8 mouse cellular contexts compared by ENCODE assay signal in genomic region chr7:141561682-141562391, GRCm38 (mm10). TPM values are rescaled to one million over a fixed set of nuclear protein-coding genes. Genes with fewer than 3 reads are reported as not detected.
DNase-seq lines count a peak whose midpoint lies in the region; ATAC-seq and TF ChIP-seq lines count a peak whose summit lies in the region.

Gene Ap2a2 (plus strand): TSS chr7:141562173.

- peak within 1 kb of the TSS; percentile 89 for H3K4me2 ChIP-seq in lung, embryonic 16.5 days (ENCODE audit: low read depth, low read length)

- H3K79me2 ChIP-seq in MEL (ENCODE audit: control insufficient read depth, insufficient read depth, low read length, poor library complexity) = peaks cover 35% of the 10 kb centered on the region

- no peak for TF ChIP-seq RAD21 in MEL (IDR thresholded peaks at IDR 0.05; ENCODE audit: low read depth, low read length)

- peak within 1 kb of the TSS; percentile 95 for H3K9ac ChIP-seq in MEL (ENCODE audit: control insufficient read depth, low read depth, low read length, poor library complexity, severe bottlenecking)
- H3K9ac ChIP-seq in lung, embryonic 16.5 days (ENCODE audit: low read length) = peak within 1 kb of the TSS; percentile 100

- H3K27me3 ChIP-seq in MEL (ENCODE audit: control insufficient read depth in 1 of 2, insufficient read depth in 2 of 2, low read length in 2 of 2) = no peaks in the 10 kb centered on the region
- H3K27me3 ChIP-seq in cerebellum, adult 2 months (ENCODE audit: control insufficient read depth, insufficient read depth, low read length) = no peaks in the 10 kb centered on the region
- no peaks in the 10 kb centered on the region for H3K27me3 ChIP-seq in lung, embryonic 16.5 days (ENCODE audit: control insufficient read depth, insufficient read depth, low read depth, low read length)

- peak; percentile 97 for DNase-seq in MEL (ENCODE audit: low read depth, low spot score)
- peak; percentile 90 to 93 for DNase-seq in cerebellum, adult 2 months
- peak; percentile 94 for DNase-seq in forelimb bud, embryonic 11.5 days (ENCODE audit: low read depth, low spot score)
- peak; percentile 62 for DNase-seq in layer of hippocampus, adult 9-10 months (ENCODE audit: low spot score)
- peak; percentile 66 for DNase-seq in ovary, postnatal 10 days (ENCODE audit: low spot score)
- peak; percentile 77 to 88 for DNase-seq in thymus, postnatal 10 days (ENCODE audit: low spot score in 2 of 2)

- peak within 1 kb of the TSS; percentile 89 to 94 for H3K4me3 ChIP-seq in MEL (ENCODE audit: control insufficient read depth in 1 of 2, insufficient read depth in 1 of 2, low read depth in 2 of 2, low read length in 2 of 2)
- peak within 1 kb of the TSS; percentile 81 for H3K4me3 ChIP-seq in cerebellum, adult 2 months (replicated peaks; ENCODE audit: insufficient read depth, low read depth, low read length)
- H3K4me3 ChIP-seq in lung, embryonic 16.5 days (ENCODE audit: low read length) = peak within 1 kb of the TSS; percentile 99

- H3K36me3 ChIP-seq in MEL (ENCODE audit: control insufficient read depth in 1 of 2, insufficient read depth in 2 of 2, low read length in 2 of 2) = peaks cover 0 to 35% of the 10 kb centered on the region in 2 experiments; a peak in 3 of 4 replicates
- H3K36me3 ChIP-seq in lung, embryonic 16.5 days (ENCODE audit: control insufficient read depth, insufficient read depth, low read length) = 0 out of 2 replicates have a peak, but pooled peaks cover 2% of the 10 kb centered on the region

- peak within 1 kb of the TSS; percentile 88 for H3K27ac ChIP-seq in MEL (ENCODE audit: control insufficient read depth, low read depth, low read length)
- peak within 1 kb of the TSS; percentile 70 for H3K27ac ChIP-seq in cerebellum, adult 2 months (ENCODE audit: insufficient read depth, low read length)
- peak within 1 kb of the TSS; percentile 77 for H3K27ac ChIP-seq in lung, embryonic 16.5 days (ENCODE audit: low read length)

- WGBS in cerebellum, adult 2 months = 1% methylated on average over 70 of the region's 72 CpGs
- WGBS in lung, embryonic 16.5 days = under 1% methylated on average over 72 of the region's 72 CpGs

- H3K9me3 ChIP-seq in MEL (replicated peaks; ENCODE audit: insufficient read depth, low read length) = no peaks in the 10 kb centered on the region
- H3K9me3 ChIP-seq in lung, embryonic 16.5 days (ENCODE audit: control insufficient read depth, low read length) = no peaks in the 10 kb centered on the region

- TF ChIP-seq POLR2A in MEL (IDR thresholded peaks at IDR 0.05; ENCODE audit: control insufficient read depth in 1 of 2, insufficient read depth in 1 of 2, low read depth in 1 of 2, low read length in 2 of 2, poor library complexity in 1 of 2) = peak; percentile 82 to 93
- TF ChIP-seq POLR2A in cerebellum, adult 2 months (IDR thresholded peaks at IDR 0.05; ENCODE audit: borderline replicate concordance, insufficient read depth, low read length) = peak; percentile 75

- no peak for TF ChIP-seq EP300 in MEL (IDR thresholded peaks at IDR 0.05; ENCODE audit: low read depth in 1 of 2, low read length in 2 of 2)

- no peak for TF ChIP-seq CTCF in MEL (IDR thresholded peaks at IDR 0.05 in 2 of 3, conservative IDR thresholded peaks at IDR 0.05 in 1 of 3; ENCODE audit: control insufficient read depth in 1 of 3, insufficient read depth in 1 of 3, low read depth in 2 of 3, low read length in 3 of 3, poor library complexity in 1 of 3, severe bottlenecking in 1 of 3)
- TF ChIP-seq CTCF in cerebellum, adult 2 months (IDR thresholded peaks at IDR 0.05; ENCODE audit: borderline replicate concordance, insufficient read depth, low read depth, low read length) = no peak

- H3K4me1 ChIP-seq in MEL (ENCODE audit: control insufficient read depth in 1 of 2, insufficient read depth in 2 of 2, low read length in 2 of 2) = peaks cover 20 to 35% of the 10 kb centered on the region in 2 experiments
- H3K4me1 ChIP-seq in cerebellum, adult 2 months (ENCODE audit: control insufficient read depth, insufficient read depth, low read length) = peaks cover 18% of the 10 kb centered on the region
- H3K4me1 ChIP-seq in lung, embryonic 16.5 days (replicated peaks; ENCODE audit: control insufficient read depth, insufficient read depth, low read length) = peaks cover 22% of the 10 kb centered on the region

- peak; percentile 69 to 74 for ATAC-seq in hematopoietic stem cell, adult 5-6 weeks (replicated peaks in 1 of 2; ENCODE audit: insufficient read depth in 1 of 2, low FRiP score in 2 of 2, low TSS enrichment in 1 of 2, low read depth in 1 of 2, poor library complexity in 2 of 2, severe bottlenecking in 2 of 2)
- ATAC-seq in lung, embryonic 16.5 days (ENCODE audit: low read depth) = peak; percentile 97

TF ChIP-seq in MEL, 35 proteins besides CTCF, POLR2A, EP300 and RAD21:
- TF ChIP-seq POLR2AphosphoS2 (IDR thresholded peaks at IDR 0.05; ENCODE audit: low read length) (peak; percentile 68; the same call in 1 of the 2 replicates), MXI1 (IDR thresholded peaks at IDR 0.05; ENCODE audit: low read depth, low read length) (peak; percentile 54; the same call in 1 of the 2 replicates), E2F4 (IDR thresholded peaks at IDR 0.05; ENCODE audit: borderline replicate concordance, low read depth, low read length) (no peak), SIN3A (IDR thresholded peaks at IDR 0.05; ENCODE audit: low read length) (peak; percentile 46), ZMIZ1 (IDR thresholded peaks at IDR 0.05; ENCODE audit: low read depth, low read length) (peak; percentile 69), ETS1 (IDR thresholded peaks at IDR 0.05; ENCODE audit: low read depth, low read length) (no peak), TBP (IDR thresholded peaks at IDR 0.05; ENCODE audit: low read depth, low read length) (peak; percentile 68; the same call in 1 of the 2 replicates), NELFE (IDR thresholded peaks at IDR 0.05; ENCODE audit: low read depth, low read length) (peak; percentile 95), TAL1 (IDR thresholded peaks at IDR 0.05; ENCODE audit: low read length) (no peak), NRF1 (IDR thresholded peaks at IDR 0.05; ENCODE audit: insufficient read depth, low read depth, low read length, poor library complexity, severe bottlenecking) (peak; percentile 78), GATA1 (IDR thresholded peaks at IDR 0.05; ENCODE audit: low read depth, low read length) (no peak), MAZ (IDR thresholded peaks at IDR 0.05; ENCODE audit: low read depth, low read length) (peak; percentile 70; the same call in 1 of the 2 replicates), CHD1 (IDR thresholded peaks at IDR 0.05; ENCODE audit: low read depth, low read length) (no peak)

RNA-seq across cellular contexts. Expression of gene Ap2a2, which starts in this region (rescaled TPM):
- total RNA-seq in MEL (2012; rRNA removed) = 59.5 and 60.6 TPM in 2 replicates
- polyA plus RNA-seq in MEL (2012; ENCODE audit: insufficient read depth in 1 of 2, insufficient read length in 2 of 2, low read depth in 1 of 2, low replicate concordance in 2 of 2, missing spikeins in 1 of 2) = 10 to 100 TPM; 34.7 to 67.9 TPM
- polyA plus RNA-seq in cerebellum, adult 2 months (2012; rRNA removed) = 94.8 and 96.7 TPM in 2 replicates
- 38.4 and 40.7 TPM in 2 replicates for total RNA-seq in hematopoietic stem cell, adult 5-6 weeks (2017)
- 68.3 and 69.1 TPM in 2 replicates for polyA plus RNA-seq in lung, embryonic 16.5 days (2015; fragmentation: Nextera tagmentation; extraction: Ambion mirVana)

Comparison
In these comparisons a context has a peak if more than half of its experiments do, and no peak if none do; other contexts are left out.
1. Peak in every context shown above with its lines: DNase-seq, ATAC-seq, H3K4me3 ChIP-seq and H3K27ac ChIP-seq.